Mouse (Mus musculus): ENCODE measurements around the gene Slc16a4.
"Not testable (repeated sequence)": the region's sequence is repeated elsewhere in the genome, so short reads cannot be mapped to it uniquely, and the experiment has no call there.

- TF ChIP-seq TCF12 (IDR thresholded peaks at IDR 0.05; ENCODE audit: low read depth, low read length); POLR2A (IDR thresholded peaks at IDR 0.05; ENCODE audit: control insufficient read depth in 1 of 2, insufficient read depth in 1 of 2, low read depth in 1 of 2, low read length in 2 of 2, poor library complexity in 1 of 2); GATA1 (IDR thresholded peaks at IDR 0.05; ENCODE audit: low read depth, low read length); RCOR1 (IDR thresholded peaks at IDR 0.05; ENCODE audit: low read depth, low read length); MEF2A (IDR thresholded peaks at IDR 0.05; ENCODE audit: extremely low read depth, insufficient replicate concordance, low read depth, low read length, poor library complexity, severe bottlenecking): not testable (repeated sequence)
Observed at GRCm38 (mm10) chr3:107296917-107297316, 5.9 kb downstream of the Slc16a4 start.

Data from MEL (cell line).